Mouse (Mus musculus) left cerebral cortex, adult 2 months (tissue): ENCODE data around the gene Rab8a. TPM values are rescaled to one million over a fixed set of nuclear protein-coding genes. Genes with fewer than 3 reads are reported as not detected.

Source experiments
- DNase-seq, 2 experiments: peaks; one replicate each; pipeline ENCODE4 v3.0.0; 2021 to 2022; ENCODE audit warnings: low spot score in 2 of 2, mixed read lengths in 1 of 2; ENCODE audit errors: extremely low spot score in 1 of 2
- H3K27ac ChIP-seq: fragments of 200-600 bp; 2 replicates; pipeline ENCODE4 v1.8.1; 2022
- H3K4me3 ChIP-seq: fragments of 200-600 bp; 2 replicates; pipeline ENCODE4 v1.8.1; 2022
- CTCF ChIP-seq: fragments of 200-600 bp; IDR thresholded peaks from 2 replicates; pipeline ENCODE4 v1.8.1; 2022; ENCODE audit warnings: antibody characterized with exemption, mild to moderate bottlenecking, moderate library complexity
- intact Hi-C: fragments of 180-260 bp; cut with DNase I; formaldehyde crosslinking; loops from one replicate; pipeline ENCODE4 v1.15.1; 2025
- total RNA-seq, 2 experiments: library from RNA; stranded (reverse); gene quantifications; 2 replicates each; pipeline ENCODE4 v1.2.3; 2021

The Rab8a gene
- total RNA-seq, 2 experiments from 2014 or later = 32.4 to 37.9 TPM

GRCm38 (mm10) chr8:72189417-72190214 lies 28.6 kb downstream of the Rab8a start, which contains the start of gene Hsh2d:
TSS of gene Hsh2d (plus strand) at chr8:72189638.
- DNase-seq = no peak
- Histone ChIP-seq H3K27ac (no peak within 1 kb of the TSS), H3K4me3 (no peak within 1 kb of the TSS)
- intact Hi-C loops = no loop called here
- TF ChIP-seq CTCF = no peak; the same call in 1 of the 2 replicates

DNA sequence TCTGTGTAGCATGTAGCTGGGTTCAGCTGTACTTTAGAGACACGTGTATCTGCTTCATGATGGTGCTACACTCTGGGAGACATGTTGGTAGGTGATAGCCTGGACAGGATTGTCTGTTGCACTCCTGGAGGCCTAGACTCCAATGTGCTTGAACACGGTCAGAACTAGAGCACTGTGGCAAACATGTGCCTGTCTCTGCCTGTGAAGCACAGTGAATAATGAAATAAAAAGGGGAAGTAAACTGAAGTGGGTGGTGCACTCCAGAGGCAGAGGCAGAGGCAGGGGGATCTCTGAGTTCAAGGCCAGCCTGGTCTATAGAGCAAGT lies 29.2 kb downstream of the Rab8a start:
- DNase-seq = no peak
- TF ChIP-seq CTCF = no peak
- no peak overlapping the region for H3K4me3 ChIP-seq
- H3K27ac ChIP-seq = no peak overlapping the region
- intact Hi-C loops = no loop called here

GRCm38 (mm10) chr8:72192065-72192464 lies 31.1 kb downstream of the Rab8a start:
- Histone ChIP-seq H3K4me3 (no peak overlapping the region), H3K27ac (no peak overlapping the region)
- no peak for DNase-seq
- no peak for TF ChIP-seq CTCF
- intact Hi-C loops = no loop called here

- Histone ChIP-seq H3K27ac (no peak overlapping the region), H3K4me3 (no peak overlapping the region)
- DNase-seq = no peak
- TF ChIP-seq CTCF = no peak
- intact Hi-C loops = no loop called here
Observed at GRCm38 (mm10) chr8:72197997-72198396, 37.0 kb downstream of the Rab8a start.

DNA sequence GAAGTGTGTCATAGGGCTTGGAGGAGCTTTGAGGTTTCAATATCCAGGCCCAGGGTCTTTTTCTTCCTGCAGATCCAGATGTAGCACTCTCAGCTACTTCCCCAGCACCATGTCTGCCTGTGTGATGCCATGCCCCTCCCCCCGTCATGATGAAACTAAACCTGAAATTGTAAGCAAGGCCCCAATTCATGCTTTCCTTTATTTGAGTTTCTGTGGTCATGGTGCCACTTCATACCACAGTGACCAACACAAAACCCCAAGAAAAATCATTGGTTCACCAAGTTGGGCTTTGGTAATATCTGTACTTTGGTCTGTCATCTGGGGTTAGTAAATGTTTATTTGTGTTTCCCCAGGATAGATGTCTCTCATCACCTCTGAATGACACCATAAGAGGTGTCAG lies 47.6 kb downstream of the Rab8a start:
- no peak for DNase-seq
- intact Hi-C loops = no loop called here
- H3K4me3 ChIP-seq = no peak overlapping the region
- TF ChIP-seq CTCF = no peak
- H3K27ac ChIP-seq = no peak overlapping the region

GRCm38 (mm10) chr8:72210222-72210621 lies 49.2 kb downstream of the Rab8a start:
- no peak for TF ChIP-seq CTCF
- intact Hi-C loops = no loop called here
- no peak for DNase-seq
- H3K4me3 ChIP-seq = no peak overlapping the region
- H3K27ac ChIP-seq = no peak overlapping the region

GRCm38 (mm10) chr8:72210710-72211109 lies 49.7 kb downstream of the Rab8a start:
- DNase-seq = no peak
- TF ChIP-seq CTCF = no peak
- intact Hi-C loops = no loop called here
- no peak overlapping the region for H3K4me3 ChIP-seq
- H3K27ac ChIP-seq = no peak overlapping the region

- Histone ChIP-seq H3K4me3 (no peak overlapping the region), H3K27ac (no peak overlapping the region)
- DNase-seq = no peak
- intact Hi-C loops = no loop called here
- no peak for TF ChIP-seq CTCF
Observed at GRCm38 (mm10) chr8:72211846-72212245, 50.8 kb downstream of the Rab8a start.

GRCm38 (mm10) chr8:72212751-72213150 lies 51.8 kb downstream of the Rab8a start, which contains the start of gene Cib3:
TSS of gene Cib3 (minus strand) at chr8:72212837.
- no peak for TF ChIP-seq CTCF
- DNase-seq = no peak
- intact Hi-C loops = no loop called here
- Histone ChIP-seq H3K27ac (no peak within 1 kb of the TSS), H3K4me3 (no peak within 1 kb of the TSS)

GRCm38 (mm10) chr8:72213536-72213935 lies 52.5 kb downstream of the Rab8a start, which contains the start of gene Gm11034:
TSS of gene Gm11034 (minus strand) at chr8:72213636.
- no peak for DNase-seq
- no peak within 1 kb of the TSS for H3K4me3 ChIP-seq
- no peak for TF ChIP-seq CTCF
- intact Hi-C loops = no loop called here
- H3K27ac ChIP-seq = no peak within 1 kb of the TSS

DNA sequence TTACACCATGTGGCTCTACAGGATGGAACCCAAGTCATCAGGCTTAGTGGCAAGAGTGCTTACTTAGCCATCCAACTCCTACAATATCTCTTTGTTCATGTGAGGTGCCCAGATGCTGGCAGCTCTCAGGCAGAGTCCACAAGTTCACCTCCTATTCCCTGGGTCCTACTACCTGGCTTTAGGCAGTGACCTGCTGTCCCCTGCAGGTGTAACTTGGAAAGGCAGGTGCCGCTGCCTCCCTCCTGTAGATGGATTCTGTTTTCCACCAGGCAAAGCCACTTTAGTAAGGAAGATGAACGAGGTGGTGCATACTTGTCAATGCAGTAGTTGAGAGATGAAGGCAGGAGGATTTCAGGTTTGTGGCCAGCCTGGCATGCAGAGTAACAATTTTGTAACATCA lies 54.1 kb downstream of the Rab8a start:
- no peak for DNase-seq
- TF ChIP-seq CTCF = no peak; the same call in 1 of the 2 replicates
- intact Hi-C loops = no loop called here
- H3K4me3 ChIP-seq = no peak overlapping the region
- H3K27ac ChIP-seq = no peak overlapping the region

- no peak for TF ChIP-seq CTCF
- no peak for DNase-seq
- intact Hi-C loops = no loop called here
- Histone ChIP-seq H3K27ac (no peak overlapping the region), H3K4me3 (no peak overlapping the region)
Observed at GRCm38 (mm10) chr8:72215871-72216270, 54.9 kb downstream of the Rab8a start.
